Mouse (Mus musculus) neural tube, embryonic 15.5 days (tissue): ENCODE measurements around the gene Szt2. TPM values are rescaled to one million over a fixed set of nuclear protein-coding genes. Genes with fewer than 3 reads are reported as not detected.

ENCODE experiments used
- ATAC-seq: fragments of 200-750 bp; cut with Nextera tagmentation; 2 replicates; pipeline ENCODE4 v1.8.0; 2017; ENCODE audit warnings: mild to moderate bottlenecking, moderate TSS enrichment, moderate library complexity; ENCODE audit not compliant: low FRiP score
- H3K27ac ChIP-seq: fragments of 300-500 bp; sonication (generic); replicated peaks from 2 replicates; pipeline ENCODE4 v1.5.1; 2015; ENCODE audit warnings: mild to moderate bottlenecking, inconsistent platforms
- H3K27me3 ChIP-seq: fragments of 300-500 bp; sonication (generic); replicated peaks from 2 replicates; pipeline ENCODE4 v1.6.1; 2015; ENCODE audit warnings: inconsistent platforms
- H3K36me3 ChIP-seq: fragments of 300-500 bp; sonication (generic); 2 replicates; pipeline ENCODE4 v1.6.1; 2015; ENCODE audit warnings: inconsistent platforms
- H3K4me1 ChIP-seq: fragments of 300-500 bp; sonication (generic); 2 replicates; pipeline ENCODE4 v1.6.1; 2015; ENCODE audit warnings: inconsistent platforms
- H3K4me2 ChIP-seq: fragments of 300-500 bp; sonication (generic); 2 replicates; pipeline ENCODE4 v1.6.1; 2015; ENCODE audit warnings: inconsistent platforms, mild to moderate bottlenecking, moderate library complexity
- H3K4me3 ChIP-seq: fragments of 300-500 bp; sonication (generic); replicated peaks from 2 replicates; pipeline ENCODE4 v1.5.1; 2015; ENCODE audit warnings: mild to moderate bottlenecking, inconsistent platforms
- H3K9ac ChIP-seq: fragments of 300-500 bp; sonication (generic); replicated peaks from 2 replicates; pipeline ENCODE4 v1.6.1; 2015; ENCODE audit warnings: mild to moderate bottlenecking, inconsistent platforms
- H3K9me3 ChIP-seq: fragments of 300-500 bp; sonication (generic); replicated peaks from 2 replicates; pipeline ENCODE4 v1.6.1; 2016; ENCODE audit warnings: inconsistent platforms
- WGBS: fragments of 180-500 bp; shearing (Covaris S2); methylation state at CpG from one replicate; pipeline ENCODE4 v1.1.7; 2015; ENCODE audit warnings: mixed read lengths; 5-methylcytosine and 5-hydroxymethylcytosine counted together
- polyA plus RNA-seq: library from polyadenylated mRNA; unstranded; fragments of >200 nt; fragmentation: Nextera tagmentation; extraction: Ambion mirVana; gene quantifications from 2 replicates; pipeline ENCODE4 v1.2.1, GENCODE M21; 2015

Szt2 gene
- polyA plus RNA-seq, 1 experiment from 2014 or later: 7.1 TPM

DNA sequence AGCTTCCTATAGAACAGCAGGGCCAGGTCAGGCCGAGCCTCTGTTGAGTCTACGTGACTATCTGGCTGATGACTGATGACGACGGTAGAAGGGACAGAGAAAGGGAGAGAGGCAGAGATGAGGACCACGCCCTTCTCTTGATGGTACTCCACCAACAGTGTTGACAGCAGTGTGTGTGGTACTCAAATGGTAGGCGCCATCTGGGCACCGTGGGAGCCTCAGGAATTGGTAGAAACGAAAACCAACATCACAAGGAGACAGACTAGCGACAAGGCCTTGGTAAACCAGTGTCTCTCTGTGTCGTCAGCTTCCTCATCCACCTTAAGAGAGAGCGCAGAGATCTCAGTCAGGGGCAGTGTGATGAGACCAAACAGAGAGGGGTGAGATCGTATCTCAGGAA lies 41.5 kb downstream of the Szt2 start:
- Histone ChIP-seq H3K4me3 (no peak overlapping the region), H3K9ac (no peak overlapping the region), H3K36me3 (peaks cover 89% of the 10 kb centered on the region), H3K27ac (no peak overlapping the region), H3K4me1 (no peaks in the 10 kb centered on the region), H3K27me3 (no peaks in the 10 kb centered on the region), H3K4me2 (no peak overlapping the region), H3K9me3 (no peaks in the 10 kb centered on the region)
- 91% methylated on average over 12 of the region's 12 CpGs for WGBS
- ATAC-seq: no peak

- H3K4me1 ChIP-seq: no peaks in the 10 kb centered on the region
- no peak overlapping the region for H3K4me2 ChIP-seq
- no peak overlapping the region for H3K9ac ChIP-seq
- H3K27me3 ChIP-seq: no peaks in the 10 kb centered on the region
- H3K9me3 ChIP-seq: no peaks in the 10 kb centered on the region
- no peak for ATAC-seq
- no peak overlapping the region for H3K4me3 ChIP-seq
- H3K36me3 ChIP-seq: peaks cover 82% of the 10 kb centered on the region
- H3K27ac ChIP-seq: no peak overlapping the region
- WGBS: 95% methylated on average over 14 of the region's 14 CpGs
Observed at GRCm38 (mm10) chr4:118365991-118366390, 43.1 kb downstream of the Szt2 start.

DNA sequence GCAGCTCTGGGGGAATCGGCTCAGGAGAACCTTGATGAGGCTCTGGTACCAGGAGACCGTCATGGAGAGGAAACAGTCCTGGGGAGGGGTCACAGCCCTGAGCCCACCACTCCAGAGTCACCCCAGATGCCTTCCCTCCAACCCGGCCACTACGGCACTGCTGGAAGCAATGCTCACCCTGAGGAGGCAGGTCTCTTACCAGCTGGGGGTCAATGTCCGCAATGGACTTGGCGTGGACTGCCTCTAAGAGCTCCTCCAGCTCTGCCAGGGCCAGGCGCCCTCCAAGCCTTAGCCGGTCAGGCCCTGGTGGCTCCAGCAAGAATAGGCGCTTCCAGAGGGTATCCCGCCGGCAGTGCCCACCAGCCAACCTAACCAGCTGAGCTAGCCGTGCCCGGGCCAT lies 44.4 kb downstream of the Szt2 start:
- peaks cover 11% of the 10 kb centered on the region for H3K4me1 ChIP-seq
- H3K4me2 ChIP-seq: no peak overlapping the region
- H3K27ac ChIP-seq: no peak overlapping the region
- H3K9me3 ChIP-seq: no peaks in the 10 kb centered on the region
- H3K4me3 ChIP-seq: no peak overlapping the region
- ATAC-seq: no peak
- WGBS: 95% methylated on average over 13 of the region's 13 CpGs
- H3K27me3 ChIP-seq: no peaks in the 10 kb centered on the region
- peaks cover 72% of the 10 kb centered on the region for H3K36me3 ChIP-seq
- no peak overlapping the region for H3K9ac ChIP-seq

- no peak overlapping the region for H3K4me2 ChIP-seq
Observed at GRCm38 (mm10) chr4:118363985-118364384, 45.1 kb downstream of the Szt2 start.

GRCm38 (mm10) chr4:118362879-118363278 lies 46.2 kb downstream of the Szt2 start:
- Histone ChIP-seq H3K4me2 (no peak overlapping the region), H3K36me3 (peaks cover 54% of the 10 kb centered on the region)
- WGBS: 93% methylated on average over 6 of the region's 6 CpGs

More at GRCm38 (mm10) chr4:118363985-118364384, 45.1 kb downstream of the Szt2 start:
- no peak for ATAC-seq
- Histone ChIP-seq H3K9me3 (no peaks in the 10 kb centered on the region), H3K27ac (no peak overlapping the region), H3K4me3 (no peak overlapping the region), H3K36me3 (peaks cover 65% of the 10 kb centered on the region), H3K4me1 (peaks cover 18% of the 10 kb centered on the region), H3K27me3 (no peaks in the 10 kb centered on the region), H3K9ac (no peak overlapping the region)
- 96% methylated on average over 3 of the region's 3 CpGs for WGBS

GRCm38 (mm10) chr4:118361451-118361850 lies 47.6 kb downstream of the Szt2 start:
- Histone ChIP-seq H3K9ac (no peak overlapping the region), H3K9me3 (no peaks in the 10 kb centered on the region), H3K4me1 (peaks cover 18% of the 10 kb centered on the region), H3K27me3 (no peaks in the 10 kb centered on the region), H3K27ac (no peak overlapping the region), H3K36me3 (peaks cover 45% of the 10 kb centered on the region), H3K4me3 (no peak overlapping the region), H3K4me2 (no peak overlapping the region)
- ATAC-seq: no peak
- 83% methylated on average over 5 of the region's 5 CpGs for WGBS

More at GRCm38 (mm10) chr4:118362879-118363278, 46.2 kb downstream of the Szt2 start:
- H3K27ac ChIP-seq: no peak overlapping the region
- no peaks in the 10 kb centered on the region for H3K27me3 ChIP-seq
- H3K4me1 ChIP-seq: peaks cover 18% of the 10 kb centered on the region
- H3K9me3 ChIP-seq: no peaks in the 10 kb centered on the region
- H3K4me3 ChIP-seq: no peak overlapping the region
- no peak overlapping the region for H3K9ac ChIP-seq
- no peak for ATAC-seq

DNA sequence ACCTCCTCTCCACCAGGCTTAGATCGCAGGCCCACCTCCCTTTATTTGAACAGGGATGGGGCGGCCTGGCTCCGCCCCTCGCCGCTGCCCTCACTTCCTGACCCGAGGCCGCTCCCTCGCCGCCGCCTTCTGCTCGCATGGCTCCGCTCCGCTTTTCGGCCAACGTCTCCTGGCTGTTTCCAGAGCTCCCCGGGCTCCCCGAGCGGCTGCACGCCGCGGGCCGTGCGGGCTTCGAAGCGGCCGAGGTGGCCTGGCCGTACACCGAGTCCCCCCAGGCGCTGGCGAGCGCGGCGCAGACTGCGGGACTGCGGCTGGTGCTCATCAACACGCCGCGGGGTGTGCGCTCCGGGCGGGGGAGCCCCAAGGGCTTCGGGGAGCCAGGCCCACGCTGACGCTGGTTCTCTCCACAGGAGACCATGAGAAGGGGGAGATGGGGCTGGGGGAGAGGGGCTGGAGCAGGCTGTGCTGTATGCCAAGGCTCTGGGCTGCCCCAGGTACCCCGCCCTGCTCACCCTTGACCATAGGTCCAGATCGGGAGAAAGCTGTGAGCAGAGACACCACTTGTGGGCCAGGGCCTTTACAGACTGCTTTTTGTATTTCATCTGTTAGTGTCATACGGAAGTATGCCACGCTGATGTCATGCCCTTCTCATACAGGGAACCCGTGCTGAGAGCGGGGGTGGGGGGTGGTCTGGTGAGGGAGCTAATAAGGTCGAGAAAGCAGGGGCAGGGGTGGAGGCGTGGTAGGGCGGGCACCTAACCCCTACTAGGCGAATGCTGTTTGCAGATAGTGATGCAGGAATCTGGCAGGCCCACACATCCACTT lies 49.0 kb downstream of the Szt2 start:
- peak; percentile 85 for ATAC-seq
- Histone ChIP-seq H3K27me3 (no peaks in the 10 kb centered on the region), H3K4me1 (peaks cover 18% of the 10 kb centered on the region), H3K4me2 (peak overlapping the region; percentile 92), H3K4me3 (peak overlapping the region; percentile 60), H3K9ac (peak overlapping the region; percentile 86), H3K27ac (peak overlapping the region; percentile 91), H3K36me3 (peaks cover 32% of the 10 kb centered on the region), H3K9me3 (no peaks in the 10 kb centered on the region)
- under 1% methylated on average over 54 of the region's 54 CpGs for WGBS

DNA sequence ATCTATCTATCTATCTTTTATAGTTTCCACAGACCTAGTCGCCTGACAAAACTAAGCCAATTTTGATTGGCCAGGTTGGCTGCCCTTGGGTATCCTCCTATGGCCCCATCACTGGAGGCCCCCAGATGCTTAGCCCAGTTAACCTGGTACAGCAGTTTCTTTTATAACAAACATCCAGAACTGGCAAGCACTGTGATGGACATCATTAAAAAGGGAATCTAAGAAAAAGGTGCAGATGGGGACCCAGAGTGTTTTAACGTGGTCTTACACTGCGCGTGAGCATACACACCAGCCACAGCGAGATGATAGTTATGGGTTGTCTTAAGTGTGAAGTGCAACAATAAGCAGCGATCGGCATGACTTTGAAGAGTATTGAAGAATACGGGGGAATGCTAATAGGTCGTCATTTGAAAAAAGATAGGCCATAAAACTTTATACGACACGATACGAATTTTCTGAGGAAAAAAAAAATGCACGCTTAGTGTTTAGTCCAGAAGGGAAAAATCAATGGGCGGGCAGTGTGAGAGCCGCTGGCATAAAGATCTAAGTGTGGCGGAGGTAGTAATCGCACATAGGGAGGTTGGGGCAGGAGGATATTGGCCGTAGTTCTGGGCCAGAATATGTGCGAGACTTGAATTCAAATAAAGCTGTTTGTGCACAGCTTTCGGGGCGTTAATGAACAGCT lies 49.7 kb downstream of the Szt2 start:
- Histone ChIP-seq H3K4me3 (peak overlapping the region; percentile 60), H3K4me2 (peak overlapping the region; percentile 92), H3K27me3 (no peaks in the 10 kb centered on the region)

DNA sequence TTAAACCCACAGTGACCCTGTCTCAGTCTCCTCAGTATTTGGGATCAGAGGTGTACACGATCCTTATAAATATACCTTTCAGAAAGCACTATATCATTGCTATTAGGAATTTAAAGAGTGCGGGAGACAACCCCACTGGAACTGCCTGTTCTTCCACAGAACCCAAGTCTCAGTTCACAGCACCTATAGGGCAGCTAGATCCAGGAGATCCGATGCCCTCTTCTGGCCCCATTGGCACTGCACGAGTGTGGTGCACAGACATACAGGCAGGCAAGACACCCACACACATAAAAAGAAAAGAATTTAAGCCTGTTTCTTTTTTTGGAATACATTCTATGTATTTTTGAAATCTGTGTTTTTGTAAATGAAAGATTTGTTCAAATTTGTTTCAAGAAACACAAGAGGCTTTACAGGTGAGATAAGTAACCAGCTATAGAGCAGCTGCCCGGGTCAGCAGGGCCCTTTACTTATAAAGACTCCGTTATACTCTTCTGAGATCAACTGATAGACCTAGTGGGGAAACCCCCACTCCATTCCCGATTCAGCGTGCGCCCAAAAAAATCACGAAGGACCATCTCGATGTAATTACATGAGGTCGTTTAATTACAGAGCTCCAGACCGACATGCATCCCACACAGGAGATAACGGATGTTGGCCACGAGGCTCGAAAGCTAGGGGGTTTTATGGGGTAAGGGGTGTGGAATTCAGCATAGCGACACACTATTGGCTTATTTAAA lies 50.7 kb downstream of the Szt2 start:
- 72% methylated on average over 17 of the region's 17 CpGs for WGBS

More for the DNA sequence above, 49.7 kb downstream of the Szt2 start:
- H3K27ac ChIP-seq: peak overlapping the region; percentile 91
- ATAC-seq: peak; percentile 23; the same call in 1 of the 2 replicates
- peaks cover 18% of the 10 kb centered on the region for H3K4me1 ChIP-seq
- H3K9me3 ChIP-seq: no peaks in the 10 kb centered on the region
- peak overlapping the region; percentile 86 for H3K9ac ChIP-seq
- peaks cover 24% of the 10 kb centered on the region for H3K36me3 ChIP-seq
- 12% methylated on average over 21 of the region's 21 CpGs for WGBS

DNA sequence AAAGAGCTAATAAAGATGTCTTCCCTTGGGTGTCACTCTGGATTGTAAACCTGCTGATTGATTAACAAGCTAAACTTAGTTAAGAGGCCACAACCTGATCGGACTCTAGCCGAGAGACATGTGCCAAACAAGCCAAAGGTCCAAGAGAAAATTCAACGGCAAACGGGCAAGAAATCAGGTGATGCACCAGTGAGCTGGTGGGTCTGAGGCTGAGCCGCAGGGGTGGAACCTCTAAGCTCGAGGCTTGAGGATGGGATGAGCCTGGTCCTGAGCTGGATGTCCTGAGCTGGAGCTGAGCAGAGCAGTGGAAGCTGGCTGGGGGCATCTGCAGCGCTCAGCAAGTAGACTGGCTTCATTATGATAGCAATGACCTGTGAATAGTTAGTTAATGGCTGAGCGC lies 51.6 kb downstream of the Szt2 start:
- Histone ChIP-seq H3K9ac (no peak overlapping the region), H3K9me3 (no peaks in the 10 kb centered on the region), H3K4me2 (no peak overlapping the region), H3K27me3 (no peaks in the 10 kb centered on the region), H3K4me3 (no peak overlapping the region), H3K36me3 (peaks cover 6% of the 10 kb centered on the region), H3K4me1 (peaks cover 18% of the 10 kb centered on the region), H3K27ac (no peak overlapping the region)
- 61% methylated on average over 8 of the region's 8 CpGs for WGBS
- ATAC-seq: no peak

More for the DNA sequence above, 50.7 kb downstream of the Szt2 start:
- Histone ChIP-seq H3K36me3 (peaks cover 14% of the 10 kb centered on the region), H3K4me3 (no peak overlapping the region), H3K27me3 (no peaks in the 10 kb centered on the region), H3K27ac (no peak overlapping the region), H3K9me3 (no peaks in the 10 kb centered on the region), H3K9ac (no peak overlapping the region), H3K4me2 (no peak overlapping the region), H3K4me1 (peaks cover 18% of the 10 kb centered on the region)
- no peak for ATAC-seq

- H3K27ac ChIP-seq: no peak overlapping the region
- peaks cover 18% of the 10 kb centered on the region for H3K4me1 ChIP-seq
- no peaks in the 10 kb centered on the region for H3K36me3 ChIP-seq
- no peaks in the 10 kb centered on the region for H3K9me3 ChIP-seq
- ATAC-seq: no peak
- H3K4me3 ChIP-seq: no peak overlapping the region
- no peak overlapping the region for H3K9ac ChIP-seq
- no peaks in the 10 kb centered on the region for H3K27me3 ChIP-seq
- WGBS: 85% methylated on average over 6 of the region's 6 CpGs
- no peak overlapping the region for H3K4me2 ChIP-seq
Observed at GRCm38 (mm10) chr4:118356738-118357137, 52.3 kb downstream of the Szt2 start.
